23 mouse cellular contexts compared by ENCODE assay signal in the genomic region with DNA sequence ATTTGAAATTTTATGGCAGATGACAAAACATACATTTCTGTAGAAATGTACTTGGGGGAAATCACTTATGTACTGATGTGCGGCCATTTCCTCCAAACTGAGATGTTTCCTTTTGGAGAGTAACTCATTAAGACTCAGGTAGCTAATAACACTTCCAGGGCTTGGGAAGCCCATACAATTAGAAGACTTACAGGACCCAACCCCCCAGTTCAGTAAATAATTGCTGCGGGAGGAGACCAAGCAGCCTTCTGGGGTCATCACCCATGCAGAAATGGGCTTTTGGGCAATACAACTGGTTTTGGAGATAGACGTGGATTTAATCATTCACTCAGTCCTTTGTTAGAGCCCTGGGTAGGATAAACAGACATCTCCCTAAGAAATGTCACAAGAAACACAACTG. TPM values are rescaled to one million over a fixed set of nuclear protein-coding genes. Genes with fewer than 3 reads are reported as not detected.
"Had no signal": no experiment of that assay in that cellular context is flagged by ENCODE, and none has a peak within 500 bp of the region (broad histone marks: within the 10 kb centered on the region; RNA-seq: fewer than 3 reads in every experiment).

No protein-coding gene starts in this region.

- H3K9me3 ChIP-seq: neural tube, embryonic 13.5 days; neural tube, embryonic 15.5 days; stomach, embryonic 15.5 days had no signal

- H3K36me3 ChIP-seq: neural tube, embryonic 13.5 days; neural tube, embryonic 15.5 days; stomach, embryonic 15.5 days had no signal

- H3K4me2 ChIP-seq: neural tube, embryonic 13.5 days; neural tube, embryonic 15.5 days; stomach, embryonic 15.5 days had no signal

- H3K4me1 ChIP-seq: neural tube, embryonic 13.5 days; neural tube, embryonic 15.5 days; stomach, embryonic 15.5 days had no signal

- H3K27ac ChIP-seq: neural tube, embryonic 13.5 days; neural tube, embryonic 15.5 days; stomach, embryonic 15.5 days; stomach, postnatal 0 days had no signal

- DNase-seq: retina, postnatal 1 day; right cerebral cortex, adult 18-20 months; right cerebral cortex, postnatal 14 days; right cerebral cortex, postnatal 25 days; right cerebral cortex, postnatal 4 days; spleen, adult 18-20 months; thymus, adult 18-20 months; thymus, adult 2 months; thymus, postnatal 14 days; thymus, postnatal 25 days; thymus, postnatal 36 days; thymus, postnatal 4 days had no signal

- H3K9ac ChIP-seq: neural tube, embryonic 13.5 days; neural tube, embryonic 15.5 days; stomach, embryonic 15.5 days had no signal

- H3K4me3 ChIP-seq: neural tube, embryonic 13.5 days; neural tube, embryonic 15.5 days; stomach, embryonic 15.5 days had no signal

- H3K27me3 ChIP-seq: neural tube, embryonic 13.5 days; neural tube, embryonic 15.5 days; stomach, embryonic 15.5 days had no signal

RNA-seq across cellular contexts. Expression of a gene that starts 22.8 kb away (rescaled TPM):
- polyA plus RNA-seq: small intestine, adult 2 months; spleen, adult 2 months had no signal

RNA-seq across cellular contexts. Expression of a gene that starts 48.8 kb away (rescaled TPM):
- polyA plus RNA-seq: neural tube, embryonic 13.5 days; neural tube, embryonic 14.5 days; neural tube, embryonic 15.5 days; small intestine, adult 2 months; spleen, adult 2 months; stomach, embryonic 14.5 days; stomach, embryonic 15.5 days; stomach, embryonic 16.5 days; stomach, postnatal 0 days; thymus, adult 2 months; thymus, postnatal 0 days; urinary bladder, adult 2 months had no signal
